Mouse (Mus musculus): Measurements from ENCODE around the gene Apom.
"Not testable (repeated sequence)": the region's sequence is repeated elsewhere in the genome, so short reads cannot be mapped to it uniquely, and the experiment has no call there.

Apom gene

DNA sequence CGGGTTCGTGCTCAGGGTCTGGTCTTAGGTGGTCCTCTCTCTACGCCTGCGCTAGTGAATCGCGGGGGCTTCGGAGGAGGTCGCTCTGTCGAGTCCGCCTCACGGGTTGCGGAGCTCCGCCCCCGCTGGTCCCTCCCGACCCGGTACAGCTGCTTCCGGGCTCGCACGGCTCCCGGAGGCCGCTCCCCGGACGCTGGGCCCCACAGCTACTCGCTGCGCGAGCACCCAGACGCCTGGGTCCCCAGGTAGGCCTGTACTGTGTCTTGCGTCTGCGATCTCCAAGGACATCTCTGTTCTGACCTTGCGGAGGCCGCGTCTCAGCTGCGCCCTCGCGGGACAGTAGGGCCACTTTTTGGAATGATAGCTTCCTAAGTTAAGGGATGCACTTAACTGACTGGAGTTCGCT lies 5.6 kb downstream of the Apom start, which contains the start of gene D17H6S53E:
Gene D17H6S53E (plus strand): TSS at position 168 of the 406 bp plus-strand sequence.
- DNase-seq = peak; percentile 89

DNA sequence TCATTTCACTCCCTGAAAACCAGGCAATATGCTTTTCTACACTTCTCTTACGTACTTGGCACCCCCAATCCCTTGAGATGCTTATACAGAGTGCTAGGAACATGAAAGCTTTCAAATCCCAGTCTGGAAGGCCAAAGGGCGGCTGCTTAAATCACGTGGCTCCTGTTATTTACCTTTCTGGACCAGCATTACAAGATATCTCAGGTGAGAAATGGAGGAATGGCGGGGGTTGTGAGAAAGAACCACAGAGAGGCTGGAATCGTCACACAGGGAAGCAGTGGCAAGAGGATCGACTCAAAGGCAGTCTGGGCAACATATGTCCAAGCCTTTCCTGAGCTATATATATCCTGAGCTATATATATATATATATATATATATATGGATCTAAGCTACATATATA lies 6.3 kb downstream of the Apom start:
- no peak for DNase-seq

DNA sequence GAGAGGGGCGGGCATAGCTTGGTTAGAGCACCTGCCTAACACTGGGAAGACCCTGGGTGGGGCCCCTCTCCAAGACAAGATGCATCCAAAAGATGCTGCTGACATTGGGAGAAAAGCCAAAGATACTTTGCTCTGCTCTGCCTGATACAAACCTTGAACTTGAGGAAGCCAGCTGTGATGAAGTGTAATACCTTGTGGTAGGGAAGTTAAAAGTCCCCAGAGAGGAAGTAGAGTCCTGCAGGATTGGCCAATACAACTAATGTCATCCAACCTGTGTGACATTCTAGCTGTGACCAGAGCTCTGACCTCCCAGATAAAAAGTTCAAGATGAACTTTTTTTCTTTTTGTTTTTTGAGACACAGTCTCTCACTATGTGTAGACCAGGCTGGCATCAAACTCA lies 6.8 kb downstream of the Apom start:
- DNase-seq = no peak

DNA sequence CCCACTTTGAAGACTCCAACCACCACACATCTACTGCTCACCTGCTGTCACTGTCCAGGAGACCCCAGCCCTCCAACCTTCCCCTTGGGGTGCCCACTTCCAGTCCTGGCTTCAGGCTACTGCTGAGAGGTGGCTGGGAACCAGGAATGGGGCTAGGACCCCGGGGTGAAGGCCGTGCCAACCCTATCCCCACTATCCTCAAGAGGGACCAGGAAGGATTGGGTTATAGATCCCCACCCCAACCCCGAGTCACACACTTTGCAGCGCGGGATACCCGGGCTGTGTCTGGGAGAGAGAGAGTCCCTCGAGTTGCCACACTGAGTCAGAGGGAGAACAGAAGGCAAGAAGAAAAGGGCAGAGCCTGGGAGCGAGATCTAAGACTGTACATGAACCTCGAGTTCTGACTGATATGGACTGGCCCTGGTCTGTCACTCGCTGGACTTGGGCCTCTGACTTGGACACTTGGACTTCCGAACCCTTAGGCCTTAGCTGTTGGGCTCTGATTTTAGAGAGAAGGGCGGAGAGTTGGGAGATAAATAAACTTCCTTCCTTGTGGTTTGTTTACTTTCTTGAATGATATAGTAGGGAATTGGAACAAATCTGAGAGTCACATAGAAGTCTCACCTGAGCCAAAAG lies 7.5 kb downstream of the Apom start:
- not testable (repeated sequence) for DNase-seq

DNA sequence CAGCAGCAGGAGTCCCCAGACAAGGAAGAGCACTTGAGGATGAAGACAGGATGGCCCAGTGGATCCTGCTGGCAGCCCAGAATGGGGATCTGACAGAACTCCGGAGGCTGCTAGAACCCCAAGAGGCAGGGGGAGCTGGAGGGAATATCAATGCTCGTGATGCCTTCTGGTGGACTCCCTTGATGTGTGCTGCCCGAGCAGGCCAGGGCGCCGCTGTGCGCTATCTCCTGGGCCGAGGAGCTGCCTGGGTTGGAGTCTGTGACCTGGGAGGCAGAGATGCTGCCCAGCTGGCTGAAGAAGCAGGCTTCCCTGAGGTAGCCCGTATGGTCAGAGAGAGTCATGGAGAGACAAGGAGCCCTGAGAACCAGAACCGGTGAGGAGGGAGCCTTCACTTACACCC lies 8.6 kb downstream of the Apom start:
- DNase-seq = not testable (repeated sequence)

DNA sequence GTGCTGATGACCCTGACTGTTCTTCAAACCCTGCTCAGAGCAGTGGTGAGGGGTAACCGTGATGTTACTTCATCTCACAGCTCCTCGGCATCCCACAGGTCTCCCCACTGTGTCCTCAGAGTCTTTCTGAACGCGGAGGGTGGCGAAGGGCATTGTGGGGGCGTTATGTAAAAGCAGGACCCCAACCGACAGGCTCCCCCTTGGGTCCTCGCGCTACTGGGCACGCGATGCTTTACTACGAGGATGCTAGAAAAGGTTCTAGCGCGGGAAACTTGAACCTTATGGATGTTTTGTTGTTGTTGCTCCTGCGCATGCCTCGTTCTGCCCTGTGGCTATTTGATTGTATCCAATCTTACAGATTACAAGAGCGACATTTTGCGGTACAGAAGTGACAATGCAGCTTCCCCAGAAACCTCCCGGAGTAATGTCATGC lies 10.0 kb downstream of the Apom start, which contains the start of gene Csnk2b:
Gene Csnk2b (minus strand): TSS at position 183 of the 433 bp plus-strand sequence.
- peak; percentile 44 for DNase-seq

DNA sequence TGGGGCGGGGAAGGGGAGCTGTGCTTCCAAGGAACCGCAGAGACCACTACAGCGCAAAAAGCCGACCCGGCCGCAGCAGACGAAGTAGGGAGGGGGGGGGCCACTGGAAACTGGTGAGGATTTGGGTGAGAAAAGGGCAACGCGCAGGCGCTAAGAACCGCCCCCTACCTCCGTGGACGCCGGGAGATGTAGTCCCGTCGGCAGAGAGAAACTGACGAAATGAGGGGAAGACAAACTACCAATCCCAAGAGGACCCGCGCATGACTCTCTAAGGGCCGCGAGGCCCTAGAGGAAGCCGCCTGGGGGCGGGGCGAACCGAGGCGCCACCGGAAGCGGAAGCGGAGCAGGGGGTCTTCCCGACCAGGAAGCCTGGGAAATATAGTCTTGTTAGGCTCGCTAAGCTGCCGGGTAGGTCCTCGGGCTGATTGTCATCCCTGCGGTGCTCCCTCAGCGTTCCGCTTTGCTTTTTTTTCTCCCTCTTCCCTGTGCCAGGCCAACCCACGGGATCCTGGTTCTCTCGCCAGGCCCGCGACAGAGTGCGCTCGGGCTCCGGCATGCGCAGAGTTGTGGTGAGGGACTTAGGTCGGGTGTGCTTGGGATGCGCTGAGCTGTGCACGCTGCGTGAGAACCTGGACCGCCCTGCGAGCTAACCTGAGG lies 10.6 kb downstream of the Apom start, which contains the start of gene Gpank1:
Gene Gpank1 (plus strand): TSS at position 313 of the 657 bp plus-strand sequence.
- DNase-seq = peak; percentile 96

DNA sequence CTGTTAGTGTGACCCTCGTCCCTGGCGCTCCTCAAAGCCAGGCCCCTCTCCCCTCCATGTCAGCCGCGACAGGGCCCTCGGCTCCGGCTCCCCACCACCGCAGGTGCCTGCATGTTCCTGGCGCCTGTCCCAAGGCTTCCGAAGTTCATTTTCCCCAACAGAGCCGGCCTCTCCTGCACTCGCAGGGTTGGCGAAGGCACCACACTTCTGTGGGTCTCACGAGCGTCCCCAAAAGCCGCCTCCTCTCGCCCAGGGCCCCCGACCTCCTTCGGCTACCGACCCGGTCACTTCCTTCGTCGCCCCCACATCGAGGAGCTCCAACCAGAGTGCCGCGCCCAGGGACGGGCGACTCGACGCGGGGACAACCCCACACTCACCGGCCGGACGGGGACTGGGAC lies 11.1 kb downstream of the Apom start:
- no peak for DNase-seq

DNA sequence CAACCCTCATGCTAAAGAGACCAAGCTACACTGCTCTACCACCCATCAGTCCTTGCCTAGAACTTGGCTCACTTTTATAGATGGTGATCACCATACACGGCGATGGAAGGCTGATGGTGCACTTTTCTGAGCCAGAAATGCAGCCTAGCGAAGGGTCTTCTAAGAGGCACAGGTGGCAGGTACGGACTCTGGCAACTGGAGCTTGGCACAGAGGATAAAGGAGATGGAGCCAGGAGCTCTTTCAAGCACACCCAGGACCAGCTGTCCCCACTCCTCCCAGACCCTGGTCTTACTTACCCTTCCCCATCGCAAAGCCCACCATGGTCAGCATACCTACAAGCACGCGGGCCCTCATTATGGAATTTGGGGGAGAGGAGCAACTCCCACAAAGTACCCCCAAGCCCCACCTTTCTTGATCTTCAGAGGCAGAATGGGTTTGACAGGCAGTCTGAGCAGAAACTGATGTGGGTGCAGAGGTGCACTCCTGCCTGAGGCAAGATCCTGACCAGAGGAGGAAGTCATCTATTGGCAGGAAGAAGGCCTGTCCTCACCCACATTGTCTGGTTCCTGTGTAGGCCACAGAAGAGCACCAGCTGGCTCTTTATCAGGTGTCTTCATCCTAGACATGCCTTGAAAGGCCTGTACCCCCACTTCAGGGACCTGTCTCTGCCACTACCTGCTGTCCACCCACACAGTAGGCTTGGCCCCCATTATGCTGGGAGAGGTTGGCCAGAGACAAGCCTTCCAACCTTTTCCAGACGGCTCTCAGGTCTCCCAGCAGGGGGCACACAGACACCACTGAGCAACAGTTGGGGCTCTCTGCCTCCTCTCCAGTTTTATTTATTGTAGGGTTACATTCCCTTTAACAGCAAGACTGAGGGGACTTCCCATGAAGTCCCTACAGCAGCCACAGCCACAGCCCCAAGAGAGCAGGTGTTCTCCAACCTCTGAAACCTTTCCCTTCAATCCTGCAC lies 16.5 kb downstream of the Apom start, which contains the start of gene Ly6g5b:
Gene Ly6g5b (minus strand): TSS at position 383 of the 974 bp plus-strand sequence.
- peak; percentile 49 for DNase-seq

DNA sequence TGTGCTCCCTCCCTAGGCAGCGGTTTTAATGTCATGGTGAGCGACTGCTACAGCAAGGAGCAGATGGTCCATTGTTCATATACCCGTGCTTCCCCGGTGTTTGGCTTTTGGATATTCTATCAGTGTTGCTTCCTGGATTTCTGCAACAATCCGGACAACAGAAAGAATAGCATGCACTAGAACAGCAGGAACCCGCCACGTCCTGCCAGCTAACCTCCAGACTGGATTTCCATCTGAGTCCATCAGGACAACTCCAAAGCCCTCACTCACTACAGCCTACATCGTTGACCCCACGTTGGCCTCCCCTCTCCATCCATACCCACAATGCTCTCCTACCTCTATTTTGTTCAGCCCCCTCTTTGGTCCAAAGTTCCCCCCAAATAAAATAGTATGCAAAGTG lies 20.1 kb downstream of the Apom start:
- no peak for DNase-seq

DNA sequence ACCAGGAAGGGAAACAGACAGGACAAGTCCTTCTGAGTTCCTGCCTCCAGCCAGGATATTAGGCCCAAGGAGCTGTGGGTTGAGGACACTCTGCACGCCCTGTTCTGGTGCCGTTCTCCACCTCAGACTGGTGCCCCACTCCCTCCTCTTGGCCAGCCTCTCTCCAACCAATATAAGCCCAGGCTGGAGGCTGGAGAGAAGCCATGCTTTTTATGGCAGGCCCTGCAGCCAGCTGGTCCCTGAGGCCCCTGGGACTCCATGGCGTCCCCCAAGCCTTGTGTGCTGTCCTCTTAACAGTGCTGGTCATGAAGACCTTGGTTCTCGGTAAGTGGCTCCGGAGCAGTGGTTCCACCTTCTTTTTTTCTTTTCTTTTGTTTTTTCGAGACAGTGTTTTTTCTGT lies 23.8 kb downstream of the Apom start, which contains the start of gene Ly6g5c:
Gene Ly6g5c (plus strand): TSS at position 183 of the 400 bp plus-strand sequence.
- no peak for DNase-seq

DNA sequence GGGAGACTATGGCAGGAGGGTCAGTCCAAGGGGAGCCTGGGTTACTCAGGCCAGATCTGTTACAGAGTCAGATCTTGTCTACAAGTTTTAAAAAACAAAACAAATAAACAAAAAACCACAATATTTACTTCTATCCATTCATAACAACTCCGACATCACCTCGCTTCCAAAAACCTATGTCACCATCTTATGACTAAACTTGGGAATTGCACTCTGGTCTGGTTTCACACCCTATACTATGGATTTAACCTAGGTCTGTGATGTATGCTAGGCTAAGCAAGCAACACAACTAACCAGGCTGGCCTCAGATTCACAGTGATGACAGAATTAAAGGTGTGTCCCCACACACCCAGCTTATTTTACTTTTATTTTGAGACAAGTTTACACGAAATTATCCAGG lies 25.3 kb downstream of the Apom start:
- DNase-seq = no peak

DNA sequence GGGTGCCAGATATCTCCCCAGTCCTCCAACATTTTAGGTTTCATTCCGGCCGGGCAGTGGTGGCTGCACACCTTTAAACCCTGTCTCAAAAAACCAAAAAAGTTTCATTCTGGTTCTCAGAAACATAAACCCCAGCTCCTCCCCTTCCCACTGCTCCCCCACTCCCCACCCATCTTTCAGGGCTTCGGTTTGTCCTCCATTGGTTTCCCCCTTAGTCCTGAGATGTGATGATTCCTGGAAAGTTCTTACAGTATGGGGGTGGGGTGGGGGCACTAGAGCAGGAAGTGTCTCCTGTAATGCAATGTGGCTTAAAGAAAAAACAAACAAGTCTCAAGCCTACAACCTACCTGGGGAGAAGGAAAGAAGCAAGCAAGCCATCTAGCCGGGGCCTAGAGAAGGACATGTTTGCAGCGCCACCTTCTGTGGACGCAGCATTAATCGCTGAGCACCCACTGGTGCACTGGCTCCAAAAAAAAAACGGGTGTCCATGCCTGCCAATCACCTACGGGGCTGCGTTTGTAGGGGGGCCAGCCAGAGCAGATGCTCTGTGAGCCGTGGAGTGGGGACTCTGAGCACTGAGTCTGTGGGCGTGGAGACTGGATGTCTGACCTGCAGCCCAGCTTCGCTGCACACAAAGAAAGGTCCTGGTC lies 26.0 kb downstream of the Apom start:
- DNase-seq = peak; percentile 62

DNA sequence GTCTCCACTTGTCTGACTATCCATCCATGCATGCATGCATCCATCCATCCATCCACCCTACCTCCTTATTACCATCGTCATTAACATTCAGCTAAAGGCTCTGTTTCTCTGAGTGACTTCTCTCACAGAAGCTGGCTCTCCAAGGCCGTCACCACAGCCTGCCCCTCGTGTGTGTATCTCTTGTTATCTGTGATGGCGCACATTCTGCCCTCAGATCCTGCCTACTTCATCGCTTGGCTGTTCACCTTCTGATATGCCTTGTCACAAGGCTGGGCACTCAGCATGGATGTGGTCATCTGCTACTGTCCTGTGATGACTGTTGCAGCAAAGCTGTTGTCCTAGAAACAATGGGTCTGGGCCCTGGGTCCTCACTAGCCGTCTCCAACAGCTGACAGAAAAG lies 27.1 kb downstream of the Apom start:
- DNase-seq = peak; percentile 82

DNA sequence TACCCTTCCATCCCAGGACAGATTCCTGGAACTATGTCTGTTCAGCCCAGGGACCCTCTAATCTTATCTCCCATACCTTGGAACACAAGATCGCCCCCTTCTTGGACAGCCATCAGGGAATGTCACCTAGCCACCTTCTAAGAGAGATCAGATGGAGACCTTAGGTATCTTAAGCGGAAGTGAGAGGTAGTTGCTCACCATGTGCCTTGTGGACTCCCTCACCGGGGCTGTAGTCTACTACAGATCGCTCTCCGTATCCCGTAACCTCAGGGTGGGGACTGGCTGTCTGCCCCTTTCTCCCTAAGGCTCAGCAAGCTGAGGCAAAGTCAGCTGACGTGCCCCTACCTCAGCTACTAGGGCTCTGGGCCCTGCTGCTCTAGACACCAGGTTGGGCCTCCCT lies 27.8 kb downstream of the Apom start:
- no peak for DNase-seq

DNA sequence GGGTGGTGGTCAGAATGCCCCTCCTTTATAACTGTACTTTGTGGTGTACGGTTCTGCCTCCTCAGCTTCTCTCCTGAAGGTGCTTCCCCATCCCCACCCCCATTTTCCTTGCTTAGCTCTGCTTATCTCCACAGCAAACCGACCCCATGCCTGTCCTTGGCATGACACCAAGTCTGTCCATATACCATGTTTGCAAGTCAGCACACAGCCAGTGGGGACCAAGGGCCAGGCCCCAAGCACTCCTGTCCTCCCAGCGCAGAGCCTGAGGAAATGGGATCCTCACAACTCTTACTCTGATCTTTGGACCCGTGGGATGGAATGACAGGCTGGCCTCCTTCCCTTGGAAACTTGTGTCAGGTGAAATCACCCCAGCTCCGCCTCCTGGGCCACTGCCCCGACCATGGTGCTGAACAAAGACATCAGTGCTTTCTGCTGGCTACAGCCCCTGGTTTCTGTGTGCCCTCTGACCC lies 28.6 kb downstream of the Apom start:
- DNase-seq = no peak

DNA sequence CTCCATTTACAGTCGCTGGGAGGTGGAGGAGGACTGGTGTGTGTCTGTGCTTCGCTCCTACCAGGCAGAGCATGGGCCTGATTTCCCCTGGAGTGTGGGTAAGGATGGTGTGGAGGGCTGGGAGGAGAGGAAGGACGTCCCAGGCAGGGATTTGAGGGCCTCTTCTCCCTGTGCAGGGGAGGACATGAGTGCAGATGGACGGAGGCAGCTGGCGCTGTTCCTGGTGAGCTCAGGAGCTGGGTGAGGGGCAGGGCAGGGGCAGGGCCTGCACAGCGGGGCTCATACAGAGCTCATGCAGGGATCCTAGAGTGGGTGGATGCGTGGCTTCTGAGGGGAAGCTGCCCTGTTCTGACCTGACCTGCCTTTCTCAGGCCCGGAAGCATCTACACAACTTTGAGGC lies 29.6 kb downstream of the Apom start:
- DNase-seq = no peak

DNA sequence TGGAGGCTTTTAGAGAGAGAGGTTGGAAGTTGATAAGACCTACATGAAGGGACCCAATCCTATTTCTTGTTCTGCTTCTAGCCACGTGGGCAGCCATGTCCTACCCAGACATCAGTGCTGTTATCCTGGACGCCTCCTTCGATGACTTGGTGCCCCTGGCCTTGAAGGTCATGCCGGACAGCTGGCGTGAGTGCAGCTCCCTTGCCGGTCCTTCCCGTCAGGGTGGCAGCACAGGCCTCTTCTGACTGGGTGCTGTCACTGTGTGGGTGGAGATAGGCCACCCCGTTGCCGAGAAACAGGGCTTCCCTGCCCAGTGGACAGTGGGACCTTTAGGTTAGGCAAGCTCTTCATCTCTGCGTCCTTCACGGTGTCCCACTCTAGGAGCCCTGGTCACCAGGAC lies 30.7 kb downstream of the Apom start:
- DNase-seq = no peak

DNA sequence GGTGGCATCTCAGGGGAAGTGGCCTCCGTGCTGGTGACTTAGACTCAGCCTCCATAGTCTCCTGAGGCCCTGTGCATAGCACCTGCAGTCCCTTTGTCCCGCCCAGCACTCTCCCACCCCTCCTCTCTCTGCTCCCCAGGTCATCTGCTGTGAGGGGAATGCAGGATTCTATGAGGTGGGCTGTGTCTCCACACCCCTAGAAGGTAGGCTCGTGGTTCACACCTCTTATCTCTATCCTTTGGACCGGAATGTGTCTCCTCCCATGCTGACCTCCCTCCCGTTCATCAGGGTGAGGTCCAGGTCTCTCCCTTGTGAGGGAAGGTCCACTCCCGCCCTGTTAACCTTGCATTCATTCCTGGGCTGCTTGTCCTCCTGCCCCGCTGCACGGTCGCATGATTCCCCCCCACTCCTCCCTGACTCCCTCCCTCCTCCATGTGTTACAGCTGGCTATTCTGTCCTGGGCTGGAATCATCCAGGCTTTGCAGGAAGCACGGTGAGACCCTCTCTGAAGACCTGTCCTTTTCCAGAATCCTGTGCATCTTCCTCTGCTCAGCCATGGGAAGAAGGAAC lies 31.6 kb downstream of the Apom start:
- no peak for DNase-seq

DNA sequence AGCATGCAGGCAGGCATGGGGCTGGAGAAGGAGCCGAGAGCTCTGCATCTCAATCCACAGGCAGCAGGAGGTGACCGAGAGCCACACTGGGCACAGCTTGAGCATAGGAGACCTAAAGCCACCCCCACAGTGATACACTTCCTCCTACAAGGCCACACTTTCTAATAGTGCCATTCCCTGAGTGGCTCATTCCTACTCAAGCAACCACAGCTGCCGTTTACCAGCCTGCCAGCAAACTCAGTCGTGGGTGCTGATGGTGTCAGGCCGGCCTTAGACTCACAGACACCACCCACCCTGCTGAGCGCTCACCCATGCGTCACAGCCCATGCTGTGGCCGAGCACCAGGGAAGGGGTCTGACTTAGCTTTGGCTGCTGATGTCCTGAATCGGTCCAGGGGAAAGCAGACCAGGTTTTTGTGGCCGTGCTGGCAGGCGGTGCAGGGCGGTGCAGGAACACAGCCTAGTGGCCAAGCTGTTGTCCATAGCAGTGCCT lies 34.6 kb downstream of the Apom start:
- DNase-seq = no peak

DNA sequence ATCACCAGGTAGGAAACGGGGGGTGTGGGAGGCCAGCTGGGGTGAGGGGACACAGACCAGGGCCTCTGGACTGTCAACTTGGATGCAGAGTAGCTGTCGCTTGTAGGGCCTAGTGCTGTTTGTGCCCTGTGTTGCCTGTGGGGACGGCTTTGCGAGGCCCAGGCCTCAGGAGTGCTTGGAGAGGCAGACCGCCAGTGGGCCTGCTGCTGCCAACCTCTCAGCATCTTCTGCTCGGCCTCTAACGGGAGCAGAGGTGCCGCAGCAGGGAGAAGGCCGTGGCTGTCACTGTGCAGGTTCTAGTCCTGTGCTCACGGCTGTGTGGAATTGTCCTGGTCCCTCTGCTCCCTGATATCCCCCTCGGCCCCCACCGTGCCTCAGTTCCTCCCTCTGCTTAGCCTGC lies 35.3 kb downstream of the Apom start:
- DNase-seq = no peak

Data from liver (tissue).